Mouse (Mus musculus) retina, embryonic 14.5 days (tissue): ENCODE measurements around the gene Olfr1012.
"Not testable (repeated sequence)": the region's sequence is repeated elsewhere in the genome, so short reads cannot be mapped to it uniquely, and the experiment has no call there.

ENCODE experiments used
- DNase-seq: peaks from one replicate; pipeline ENCODE4 v3.0.0-alpha.2; 2015; ENCODE audit warnings: low spot score

Olfr1012 gene

GRCm38 (mm10) chr2:85762666-85763065 lies at the start of gene Olfr1012:
Gene Olfr1012, minus strand, starts transcription at chr2:85762766.
- no peak for DNase-seq

- no peak for DNase-seq
Observed at GRCm38 (mm10) chr2:85804501-85804900, 41.9 kb upstream of the Olfr1012 start.

- no peak for DNase-seq
Observed at GRCm38 (mm10) chr2:85802444-85802843, 39.9 kb upstream of the Olfr1012 start, which contains the start of gene Olfr1016. Gene Olfr1016, minus strand, starts transcription at chr2:85802544.

GRCm38 (mm10) chr2:85792331-85792730 lies 29.8 kb upstream of the Olfr1012 start:
- peak; percentile 62 for DNase-seq

- no peak for DNase-seq
Observed at GRCm38 (mm10) chr2:85781717-85782116, 19.2 kb upstream of the Olfr1012 start, which contains the start of gene Olfr1015. Gene Olfr1015, plus strand, starts transcription at chr2:85782017.

GRCm38 (mm10) chr2:85772413-85772812 lies 9.8 kb upstream of the Olfr1012 start, which contains the start of gene Olfr1014:
Gene Olfr1014, plus strand, starts transcription at chr2:85772713.
- no peak for DNase-seq

- no peak for DNase-seq
Observed at GRCm38 (mm10) chr2:85766798-85767197, 4.2 kb upstream of the Olfr1012 start, which contains the start of gene Olfr1013. Gene Olfr1013, plus strand, starts transcription at chr2:85767098.

GRCm38 (mm10) chr2:85753822-85754221 lies 8.7 kb downstream of the Olfr1012 start:
- DNase-seq: no peak

- DNase-seq: peak; percentile 76
Observed at GRCm38 (mm10) chr2:85725793-85726192, 36.8 kb downstream of the Olfr1012 start.

GRCm38 (mm10) chr2:85715119-85715518 lies 47.4 kb downstream of the Olfr1012 start, which contains the start of gene Olfr1009:
Gene Olfr1009, plus strand, starts transcription at chr2:85715419.
- no peak for DNase-seq

GRCm38 (mm10) chr2:85711159-85711558 lies 51.4 kb downstream of the Olfr1012 start:
- no peak for DNase-seq

- not testable (repeated sequence) for DNase-seq
Observed at GRCm38 (mm10) chr2:85710680-85711079, 51.9 kb downstream of the Olfr1012 start.
